Mouse (Mus musculus) ZHBTc4 (cell line): ENCODE measurements around the gene Cx3cr1.

ENCODE experiments used
- DNase-seq: peaks from one replicate; pipeline ENCODE4 v3.0.0-alpha.2; 2011; ENCODE audit warnings: low read depth, low spot score

The Cx3cr1 gene

DNA sequence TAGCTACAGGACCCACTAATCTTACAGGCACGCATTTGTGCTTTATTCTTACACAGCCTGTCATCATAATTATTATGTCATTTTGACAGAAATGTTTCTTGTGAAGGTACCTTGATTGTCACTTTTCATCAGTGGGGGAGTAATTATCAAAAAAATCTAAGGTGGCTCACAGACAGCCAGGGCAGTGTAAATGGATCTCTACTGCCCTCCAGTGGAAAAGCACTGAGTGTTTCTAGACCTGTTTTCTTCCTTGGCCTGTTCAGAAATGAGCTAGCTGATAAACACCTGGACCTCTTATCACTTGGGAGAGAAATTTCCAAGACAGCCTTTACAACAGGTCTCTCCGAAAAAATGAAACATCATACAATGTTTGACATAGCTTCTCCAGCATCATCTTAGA lies 179.0 kb downstream of the Cx3cr1 start:
- peak; percentile 49 for DNase-seq

GRCm38 (mm10) chr9:119889446-119889845 lies 180.2 kb downstream of the Cx3cr1 start:
- DNase-seq, result no peak

GRCm38 (mm10) chr9:119888843-119889246 lies 180.8 kb downstream of the Cx3cr1 start:
- DNase-seq, result peak; percentile 37

DNA sequence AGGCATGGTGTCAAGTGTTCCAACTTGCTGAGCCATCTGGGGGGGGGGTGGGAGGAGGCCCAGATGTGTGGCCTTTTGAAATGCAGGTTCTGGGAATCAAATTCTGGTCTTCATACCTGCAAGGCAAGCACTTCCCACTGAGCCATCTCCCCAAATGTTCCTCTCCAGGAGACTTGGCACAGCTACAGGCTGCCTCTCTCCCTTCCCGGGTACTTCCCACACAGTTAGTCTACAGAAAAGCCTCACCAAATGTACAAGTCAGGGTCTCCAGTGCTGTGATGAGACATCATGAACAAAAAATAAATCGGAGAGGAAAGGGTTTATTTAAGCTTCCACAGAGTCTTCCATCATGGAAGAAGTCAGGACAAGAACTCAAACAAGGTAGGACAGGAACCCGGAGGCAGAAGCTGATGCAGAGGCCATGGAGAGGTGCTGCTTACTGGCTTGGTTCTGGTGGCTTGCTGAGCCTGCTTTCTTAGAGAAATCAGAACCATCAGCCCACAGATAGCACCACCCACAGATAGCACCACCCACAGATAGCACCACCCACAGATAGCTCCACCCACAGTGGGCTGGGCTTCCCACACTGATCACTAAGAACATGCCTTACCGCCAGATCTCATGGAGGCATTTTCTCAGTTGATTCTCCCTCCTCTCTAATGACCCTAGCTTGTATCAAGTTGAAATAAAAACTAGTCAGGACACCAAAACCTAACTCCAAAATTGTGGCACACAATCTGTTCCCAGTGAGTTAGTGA lies 182.4 kb downstream of the Cx3cr1 start:
- peak; percentile 62 for DNase-seq

GRCm38 (mm10) chr9:119854170-119854569 lies 215.5 kb downstream of the Cx3cr1 start:
- DNase-seq, result peak; percentile 38

DNA sequence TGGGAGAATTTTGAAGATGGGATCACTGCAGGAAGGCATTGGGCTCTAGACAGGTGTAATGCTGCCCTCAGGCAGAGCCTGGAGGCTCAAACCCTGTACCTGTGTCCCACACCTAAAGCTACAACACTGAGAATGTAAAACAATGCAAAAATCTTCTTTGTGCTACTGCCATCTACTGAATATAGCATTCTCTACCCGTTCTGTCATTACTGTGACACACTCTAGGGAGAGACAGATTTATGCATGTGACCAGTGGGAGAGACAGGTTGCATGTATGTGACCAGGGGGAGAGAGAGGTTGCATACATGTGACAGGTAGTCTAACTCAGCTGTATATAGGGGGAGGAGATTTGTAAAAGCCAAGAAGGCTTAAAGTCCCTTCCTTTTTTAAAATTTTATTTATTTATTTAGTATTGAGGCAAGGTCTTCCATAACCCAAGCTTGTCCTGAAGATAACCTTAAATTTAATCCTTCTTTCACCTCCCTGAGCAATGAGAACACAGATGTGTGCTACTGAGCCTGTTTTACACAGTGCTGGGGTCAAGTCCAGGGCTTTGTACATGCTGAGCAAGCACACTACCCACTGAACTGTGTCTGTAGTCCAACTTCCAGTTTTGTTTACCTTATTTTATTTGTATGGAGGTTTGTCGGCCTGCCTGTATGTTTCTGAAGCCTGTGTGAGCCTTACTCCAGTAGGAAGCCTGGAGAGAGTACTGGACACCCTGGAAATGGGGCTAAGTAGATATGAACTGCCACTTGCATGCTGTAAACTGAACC lies 216.4 kb downstream of the Cx3cr1 start:
- DNase-seq, result no peak

- peak; percentile 35 for DNase-seq
Measured at GRCm38 (mm10) chr9:119852347-119853030, 217.2 kb downstream of the Cx3cr1 start.
